ENCODE assay signal across 8 mouse cellular contexts in the genomic region with DNA sequence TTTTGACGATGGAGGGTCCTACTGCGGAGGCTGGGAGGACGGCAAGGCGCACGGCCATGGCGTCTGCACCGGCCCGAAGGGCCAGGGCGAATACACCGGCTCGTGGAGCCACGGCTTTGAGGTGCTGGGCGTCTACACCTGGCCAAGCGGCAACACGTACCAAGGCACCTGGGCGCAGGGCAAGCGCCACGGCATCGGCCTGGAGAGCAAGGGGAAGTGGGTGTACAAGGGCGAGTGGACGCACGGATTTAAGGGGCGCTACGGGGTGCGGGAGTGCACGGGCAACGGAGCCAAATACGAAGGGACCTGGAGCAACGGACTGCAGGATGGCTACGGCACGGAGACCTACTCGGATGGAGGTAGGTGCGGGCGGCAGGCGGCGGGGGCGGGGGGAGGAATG. TPM values are rescaled to one million over a fixed set of nuclear protein-coding genes. Genes with fewer than 3 reads are reported as not detected.
A peak's percentile ranks its signal among the peaks of the same experiment; 100 is the strongest.
DNase-seq lines count a peak whose midpoint lies in the region; ATAC-seq and TF ChIP-seq lines count a peak whose summit lies in the region.

No protein-coding gene starts in this region.

- peak overlapping the region; percentile 79 for H3K4me3 ChIP-seq in layer of hippocampus, adult 2 months
- H3K4me3 ChIP-seq in hindbrain, embryonic 12.5 days = peak overlapping the region; percentile 60
- peak overlapping the region; percentile 58 for H3K4me3 ChIP-seq in midbrain, postnatal 0 days (ENCODE audit: low read depth, low read length)

- TF ChIP-seq CTCF in layer of hippocampus, adult 2 months (conservative IDR thresholded peaks at IDR 0.05) = no peak
- TF ChIP-seq CTCF in midbrain, postnatal 0 days (IDR thresholded peaks at IDR 0.05) = no peak

- peak overlapping the region; percentile 74 for H3K9ac ChIP-seq in hindbrain, embryonic 12.5 days
- peak overlapping the region; percentile 81 for H3K9ac ChIP-seq in midbrain, postnatal 0 days (replicated peaks; ENCODE audit: low read length, poor library complexity, severe bottlenecking)

- peaks cover 67% of the 10 kb centered on the region for H3K27me3 ChIP-seq in hindbrain, embryonic 12.5 days
- H3K27me3 ChIP-seq in midbrain, postnatal 0 days (ENCODE audit: insufficient read depth, low read length) = no peaks in the 10 kb centered on the region

- no peak for DNase-seq in layer of hippocampus, adult 2 months (ENCODE audit: low spot score in 2 of 2)
- DNase-seq in layer of hippocampus, adult 8-10 months (ENCODE audit: low spot score in 2 of 2) = no peak
- peak; percentile 79 for DNase-seq in cerebellum, adult 9-11 months
- no peak for DNase-seq in midbrain, postnatal 0 days (ENCODE audit: low spot score)
- no peak for DNase-seq in frontal cortex, postnatal 14 days (ENCODE audit: low spot score in 2 of 2)
- no peak for DNase-seq in spleen, adult 18-20 months

- peak overlapping the region; percentile 83 for H3K4me2 ChIP-seq in hindbrain, embryonic 12.5 days (replicated peaks)
- H3K4me2 ChIP-seq in midbrain, postnatal 0 days (ENCODE audit: low read depth, low read length, poor library complexity, severe bottlenecking) = peak overlapping the region; percentile 65

- no peaks in the 10 kb centered on the region for H3K36me3 ChIP-seq in hindbrain, embryonic 12.5 days
- H3K36me3 ChIP-seq in midbrain, postnatal 0 days (ENCODE audit: insufficient read depth, low read length) = no peaks in the 10 kb centered on the region

- no peaks in the 10 kb centered on the region for H3K9me3 ChIP-seq in hindbrain, embryonic 12.5 days (replicated peaks)
- no peaks in the 10 kb centered on the region for H3K9me3 ChIP-seq in midbrain, postnatal 0 days (ENCODE audit: low read length)

- peaks cover 24% of the 10 kb centered on the region for H3K4me1 ChIP-seq in hindbrain, embryonic 12.5 days
- peaks cover 19% of the 10 kb centered on the region for H3K4me1 ChIP-seq in midbrain, postnatal 0 days (ENCODE audit: insufficient read depth, low read length)

- WGBS in hindbrain, embryonic 12.5 days = under 1% methylated on average over 37 of the region's 37 CpGs
- under 1% methylated on average over 29 of the region's 37 CpGs for whole genome bisulfite sequencing in midbrain, postnatal 0 days

- peak overlapping the region; percentile 98 for H3K27ac ChIP-seq in layer of hippocampus, adult 2 months
- peak overlapping the region; percentile 73 for H3K27ac ChIP-seq in hindbrain, embryonic 12.5 days
- H3K27ac ChIP-seq in midbrain, postnatal 0 days (ENCODE audit: low read depth, low read length) = 0 out of 2 replicates have a peak overlapping the region, but pooled peaks have one; percentile 4

- ATAC-seq in hindbrain, embryonic 12.5 days (ENCODE audit: low FRiP score) = peak; percentile 24; the same call in 1 of the 2 replicates
- peak; percentile 45; the same call in 1 of the 2 replicates for ATAC-seq in midbrain, postnatal 0 days (ENCODE audit: low FRiP score)
- no peak for ATAC-seq in activated CD4-positive, CD25-positive, alpha-beta regulatory T cell, adult 4 months

RNA-seq across cellular contexts. Expression of a gene that starts 1.2 kb away (rescaled TPM):
- 100 to 1,000 TPM; 318 to 346 TPM for total RNA-seq in layer of hippocampus, adult 2 months (2021)
- total RNA-seq in layer of hippocampus, adult 8-10 months (2022) = 100 to 1,000 TPM; 260 to 313 (median 283) TPM
- 47.7 and 50.9 TPM in 2 replicates for polyA plus RNA-seq in hindbrain, embryonic 12.5 days (2016; fragmentation: Nextera tagmentation; extraction: Ambion mirVana)
- 63.2 and 70.2 TPM in 2 replicates for total RNA-seq in midbrain, postnatal 0 days (2014; rRNA removed)
- polyA plus RNA-seq in midbrain, postnatal 0 days (2015; fragmentation: Nextera tagmentation; extraction: Ambion mirVana) = 109 and 110 TPM in 2 replicates
- polyA plus RNA-seq in activated CD4-positive, CD25-positive, alpha-beta regulatory T cell, adult 4 months (2017; shearing (Covaris generic)) = under 1 TPM in 1 of 2 experiments, not detected in 1; 0.12 TPM

Comparison
In these comparisons a context has a peak if more than half of its experiments do, and no peak if none do; other contexts are left out.
1. H3K27ac ChIP-seq: peak in every context shown above with its lines; median percentile 98 in layer of hippocampus, adult 2 months; 73 in hindbrain, embryonic 12.5 days; 4 in midbrain, postnatal 0 days.